Mouse (Mus musculus): Measurements from ENCODE around the gene Sctr.

Gene Sctr

DNA sequence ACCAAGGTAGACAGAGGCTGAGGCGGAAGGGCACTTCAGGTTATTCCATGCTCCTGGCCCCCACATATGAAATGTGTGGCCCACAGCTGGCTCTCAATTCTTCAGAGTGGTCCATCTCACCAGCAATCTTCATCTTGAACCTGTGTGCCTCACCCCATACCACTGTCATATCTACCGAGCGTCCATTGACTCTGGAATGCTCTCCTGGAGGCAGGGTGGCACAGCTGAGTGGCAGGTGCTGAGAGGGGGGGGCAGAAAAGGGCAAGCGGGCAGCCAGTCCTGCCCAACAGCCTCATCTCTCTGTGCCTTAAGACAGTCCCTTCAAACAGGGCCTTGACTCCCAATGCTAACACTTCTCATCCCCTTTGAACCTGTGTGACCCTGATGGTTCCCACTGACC lies 64.4 kb downstream of the Sctr start:
- no peak for DNase-seq

DNA sequence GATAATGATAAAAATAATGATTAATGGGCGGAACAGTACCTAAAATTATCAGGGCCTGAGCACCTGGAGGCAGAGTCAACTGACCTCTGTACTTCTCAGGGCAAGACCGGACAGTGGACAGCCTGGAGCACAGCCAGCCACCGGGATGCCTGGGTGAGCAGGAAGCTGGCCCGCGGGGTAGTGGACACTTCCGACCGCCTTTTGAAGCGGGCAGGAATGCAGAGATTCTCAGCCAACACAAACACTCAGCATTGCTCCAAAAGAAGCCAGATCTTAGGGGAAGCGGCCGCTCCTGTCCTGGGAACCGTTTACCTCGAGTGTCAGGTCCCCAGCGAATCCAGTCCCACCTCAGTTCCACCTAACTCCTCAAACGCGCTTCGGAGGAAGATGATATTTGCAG lies 66.2 kb downstream of the Sctr start:
- peak; percentile 30 for DNase-seq

DNA sequence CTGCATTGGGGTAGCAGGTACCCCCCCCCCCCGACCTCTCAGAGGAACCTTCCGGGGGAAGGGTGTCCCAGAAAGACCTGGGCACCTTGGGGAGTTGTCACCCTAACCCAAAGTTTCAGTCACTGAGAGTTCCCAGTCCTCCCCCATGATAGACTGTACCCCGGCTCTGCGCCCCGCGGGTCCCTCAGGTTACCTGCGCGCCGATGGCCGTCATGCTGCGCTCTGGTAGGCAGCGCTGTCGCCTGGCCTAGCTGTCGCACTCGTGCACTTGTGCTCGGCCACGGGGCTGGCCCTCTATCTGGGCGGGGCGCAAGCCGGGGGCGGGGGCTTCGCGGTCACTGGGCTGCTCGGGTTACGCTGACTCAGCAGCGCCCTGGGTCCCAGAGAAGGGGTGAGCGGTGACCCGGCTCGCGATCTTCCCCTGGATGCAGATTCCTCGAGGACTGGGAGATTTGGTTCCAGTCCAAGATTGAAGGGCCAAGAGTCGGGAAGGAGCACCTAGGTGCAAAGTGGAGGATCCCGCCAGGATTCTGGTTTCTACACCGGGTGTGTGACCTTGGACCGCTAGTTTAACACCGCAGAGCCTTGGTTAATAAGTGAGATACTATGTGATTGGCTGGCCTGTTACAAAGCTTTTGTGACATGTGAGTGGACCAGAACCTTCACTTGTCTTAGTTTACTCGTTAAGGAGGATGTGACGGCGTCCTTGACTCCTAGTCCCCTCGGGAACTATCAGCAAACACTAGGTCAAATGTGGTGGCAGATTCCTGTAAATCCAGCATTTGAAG lies 67.0 kb downstream of the Sctr start, which contains the start of gene Tmem37:
TSS of gene Tmem37 (minus strand) at position 556 of the 788 bp plus-strand sequence.
- peak; percentile 18 for DNase-seq

DNA sequence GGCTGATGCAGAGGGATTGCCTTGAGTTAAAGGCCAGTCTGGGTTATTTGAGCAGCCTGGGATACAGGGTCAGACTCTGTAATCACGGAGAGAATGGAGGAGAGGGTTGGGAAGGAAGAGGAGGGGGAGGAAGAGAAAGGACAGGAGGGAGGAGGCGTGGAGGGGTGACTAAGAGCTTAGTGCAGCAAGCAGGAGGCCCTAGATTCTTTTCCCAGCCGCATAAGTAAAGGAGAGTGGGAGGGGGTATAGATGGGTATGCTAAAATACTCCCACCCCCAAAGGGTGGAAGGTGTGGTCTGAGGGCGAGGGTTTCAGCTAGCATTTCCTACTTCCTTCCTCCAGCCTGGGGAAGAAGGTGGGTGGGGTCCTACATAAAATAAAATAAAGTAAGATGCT lies 67.6 kb downstream of the Sctr start:
- DNase-seq = no peak

DNA sequence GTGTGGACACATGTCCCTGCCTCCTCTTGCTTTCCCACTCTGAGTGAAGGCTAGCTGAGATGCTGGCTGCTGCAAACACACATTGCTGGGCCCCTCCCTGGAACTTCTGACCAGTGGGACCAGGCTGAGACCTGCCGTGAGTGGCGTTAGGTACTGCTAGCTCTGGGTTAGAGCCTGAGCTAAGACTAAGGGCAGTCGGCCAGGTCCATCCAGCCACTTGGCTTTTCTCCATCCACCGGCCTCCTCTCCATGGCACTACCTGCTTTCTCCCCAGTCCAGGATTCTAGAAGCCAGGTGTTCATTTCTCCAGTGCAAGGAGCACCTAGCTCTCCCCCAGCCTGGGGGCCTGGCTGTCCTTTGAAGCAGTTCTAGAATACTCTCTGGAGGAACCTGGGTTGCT lies 68.2 kb downstream of the Sctr start:
- DNase-seq = peak; percentile 39

DNA sequence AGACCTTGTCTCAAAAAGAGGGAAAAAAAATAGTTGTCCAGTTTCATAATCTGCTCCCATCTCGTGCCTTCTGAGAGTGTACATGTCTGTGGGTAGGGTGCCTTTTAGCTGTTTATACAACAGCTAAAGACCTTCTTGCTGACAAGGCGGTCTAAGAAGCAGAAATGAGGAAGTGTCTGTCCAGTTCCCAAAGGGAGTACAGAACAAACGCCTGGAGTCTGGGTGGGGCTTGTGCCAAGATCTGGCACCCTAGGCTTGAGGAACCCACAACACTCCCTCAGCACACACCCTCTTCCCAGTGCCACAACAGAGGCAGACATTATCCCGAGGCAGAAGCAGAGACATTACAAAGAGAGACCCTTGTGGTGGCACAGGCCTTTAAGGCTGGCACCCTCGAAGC lies 68.8 kb downstream of the Sctr start:
- no peak for DNase-seq

DNA sequence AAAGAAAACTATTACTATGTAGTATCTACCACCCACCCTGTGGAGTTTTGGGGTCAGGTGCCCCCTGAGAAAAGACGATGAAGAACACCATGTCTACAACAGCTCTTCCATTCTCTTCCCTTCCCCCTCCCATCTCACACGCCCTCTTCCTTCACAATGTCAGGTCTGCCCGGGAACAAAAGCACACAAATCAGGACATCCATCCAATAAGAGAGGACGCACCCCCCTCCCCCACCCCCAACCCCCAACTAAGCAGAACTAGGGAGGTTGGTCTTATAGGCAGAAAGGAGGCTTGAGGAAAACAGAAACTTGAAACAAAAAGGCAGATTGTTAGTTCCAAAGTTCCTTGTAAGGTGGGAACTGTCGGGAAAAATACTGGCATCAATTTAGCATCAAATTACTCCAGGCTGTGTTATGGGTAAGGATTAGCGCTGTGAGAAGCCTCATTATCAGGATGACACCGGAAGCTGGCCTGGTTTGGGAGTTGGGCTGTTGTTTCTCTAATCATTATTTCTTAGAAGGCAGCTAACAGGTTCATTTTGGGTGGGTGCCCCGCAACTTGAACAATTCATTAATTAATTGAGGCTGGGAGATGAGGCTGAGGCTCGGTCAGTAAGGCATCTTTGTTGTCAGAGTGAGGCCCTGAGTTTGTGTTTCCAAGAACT lies 71.2 kb downstream of the Sctr start:
- no peak for DNase-seq

DNA sequence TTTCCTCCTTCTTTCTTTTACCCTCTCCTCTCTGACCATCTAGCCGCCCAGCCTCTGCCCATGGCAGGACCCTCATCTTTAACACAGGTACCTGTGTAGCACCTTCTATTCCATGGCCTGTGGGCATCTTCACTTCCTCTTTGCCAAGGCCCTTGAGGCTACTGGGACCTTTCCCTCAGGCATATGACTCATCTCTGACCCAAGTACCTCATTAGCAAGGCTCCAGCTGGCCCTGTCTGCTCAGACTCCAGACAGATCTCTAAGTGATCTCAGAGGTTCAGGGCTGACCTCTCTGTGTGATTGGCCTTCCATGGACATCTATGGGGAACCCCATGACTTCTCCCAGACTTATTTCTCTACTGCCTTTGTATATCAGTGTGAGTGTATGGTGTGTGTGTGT lies 73.9 kb downstream of the Sctr start:
- no peak for DNase-seq

DNA sequence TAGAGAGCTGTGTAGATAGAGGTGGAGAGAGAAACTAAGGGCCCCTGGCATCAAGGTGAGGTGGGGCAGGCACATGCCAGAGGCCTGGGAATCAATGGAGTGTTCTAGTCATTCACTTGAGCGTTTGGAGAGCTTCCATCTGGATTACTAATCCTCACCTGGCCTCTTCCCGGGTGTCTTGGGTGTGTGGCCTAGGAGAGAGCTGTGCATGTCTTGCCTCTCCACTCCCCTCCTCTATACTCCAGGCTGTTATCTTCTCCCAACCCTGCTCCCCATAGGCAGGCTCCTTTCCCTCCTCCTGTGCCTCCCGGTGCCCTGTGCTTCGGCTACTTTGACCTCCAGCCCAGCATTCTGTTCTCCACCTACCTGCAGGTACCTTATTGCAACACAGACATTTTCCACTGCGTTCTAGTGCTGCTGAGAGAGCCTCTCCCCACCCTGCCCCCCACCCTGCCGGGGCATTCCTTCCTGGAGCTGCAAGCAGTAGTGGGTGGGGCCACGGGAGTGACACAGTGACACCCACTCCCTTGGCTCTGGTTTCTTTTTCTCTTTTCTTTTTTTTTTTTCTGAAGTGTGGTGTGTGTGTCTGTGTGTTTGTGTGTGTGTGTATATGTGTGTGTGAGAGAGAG lies 76.4 kb downstream of the Sctr start:
- DNase-seq = no peak

DNA sequence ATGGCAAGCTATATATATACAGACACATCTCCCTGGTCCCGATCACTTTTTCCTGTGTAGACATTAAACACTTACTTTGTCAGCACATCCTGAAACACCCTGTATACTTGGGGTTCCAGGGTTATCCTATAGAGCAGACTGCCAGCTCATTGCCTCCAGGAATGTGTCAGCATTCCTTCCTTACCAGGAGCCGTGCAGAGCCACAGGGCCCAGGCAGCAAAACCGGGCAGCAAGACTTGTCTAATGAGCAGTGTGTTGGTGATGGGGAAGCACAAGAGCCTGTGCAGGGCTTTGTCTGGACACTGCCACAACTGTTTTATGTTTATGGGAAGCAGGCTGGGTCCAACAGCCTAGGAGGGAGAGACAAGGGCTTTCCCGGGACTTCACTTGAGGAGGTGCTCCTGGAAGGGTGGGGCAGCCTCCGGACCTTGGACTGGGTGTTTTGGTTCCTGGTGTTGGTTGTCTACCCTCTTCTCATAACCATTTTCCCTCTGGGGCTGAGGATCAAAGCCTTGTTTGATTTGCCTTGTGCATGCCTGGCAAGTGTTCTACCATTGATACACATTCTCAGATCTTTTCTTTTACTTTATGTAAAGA lies 77.3 kb downstream of the Sctr start:
- no peak for DNase-seq

DNA sequence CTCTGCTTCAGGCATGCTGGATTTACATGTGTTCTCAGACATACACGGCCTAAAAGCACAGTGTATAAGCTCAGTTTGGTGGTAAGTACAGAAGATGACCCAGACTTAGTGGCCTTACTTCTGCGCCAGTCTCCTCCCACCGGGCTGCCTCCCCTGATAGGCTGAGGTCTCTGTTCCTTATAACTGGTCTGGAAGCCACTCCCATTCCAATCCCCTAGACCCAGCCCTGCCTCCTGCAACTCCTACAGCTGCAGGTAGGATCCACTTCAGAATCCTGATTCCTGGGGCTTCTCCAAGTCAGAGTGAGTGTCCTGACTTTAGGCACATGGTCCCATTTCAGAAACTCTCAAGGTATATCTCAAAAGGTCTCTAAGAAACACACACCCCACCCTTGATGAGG lies 79.0 kb downstream of the Sctr start:
- DNase-seq = no peak

DNA sequence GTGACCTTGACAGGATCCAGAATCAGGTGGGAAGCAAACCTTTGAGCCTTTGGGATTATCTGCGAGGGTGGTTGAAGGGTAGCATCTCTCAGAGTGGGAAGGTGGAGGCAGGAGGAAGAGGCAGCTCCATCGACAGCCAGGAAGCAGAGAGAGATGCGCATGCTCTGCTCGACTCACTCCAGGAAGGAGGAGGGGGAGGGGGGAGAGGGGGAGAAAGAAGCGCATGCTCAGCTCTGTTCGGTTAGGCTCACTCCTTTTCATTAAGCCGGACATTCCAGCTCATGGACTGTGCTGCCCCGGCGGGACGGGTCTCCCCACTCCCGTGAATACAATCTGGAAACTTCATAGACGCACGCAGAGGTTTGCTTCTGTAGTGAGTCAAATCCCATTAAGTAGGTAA lies 80.0 kb downstream of the Sctr start:
- DNase-seq = no peak

DNA sequence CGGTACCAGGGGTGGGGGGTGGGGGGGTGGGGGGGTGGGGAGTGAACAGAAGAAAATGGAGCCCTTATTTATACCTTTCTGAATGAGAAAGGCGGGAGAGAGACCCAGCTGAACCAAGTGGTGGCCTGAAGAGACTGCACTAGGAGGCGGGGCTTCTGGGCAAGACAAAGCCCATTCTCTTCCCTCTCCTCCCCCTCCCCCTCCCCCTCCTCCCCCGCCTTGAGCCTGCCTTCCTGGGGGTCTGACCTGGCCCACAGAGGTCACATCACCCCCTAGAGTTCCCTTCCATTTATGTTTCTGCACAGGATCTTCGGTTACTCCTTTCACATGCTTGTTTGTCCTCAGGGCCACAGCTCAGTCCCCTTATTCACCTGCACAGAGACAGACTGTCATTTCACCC lies 82.5 kb downstream of the Sctr start:
- DNase-seq = no peak

DNA sequence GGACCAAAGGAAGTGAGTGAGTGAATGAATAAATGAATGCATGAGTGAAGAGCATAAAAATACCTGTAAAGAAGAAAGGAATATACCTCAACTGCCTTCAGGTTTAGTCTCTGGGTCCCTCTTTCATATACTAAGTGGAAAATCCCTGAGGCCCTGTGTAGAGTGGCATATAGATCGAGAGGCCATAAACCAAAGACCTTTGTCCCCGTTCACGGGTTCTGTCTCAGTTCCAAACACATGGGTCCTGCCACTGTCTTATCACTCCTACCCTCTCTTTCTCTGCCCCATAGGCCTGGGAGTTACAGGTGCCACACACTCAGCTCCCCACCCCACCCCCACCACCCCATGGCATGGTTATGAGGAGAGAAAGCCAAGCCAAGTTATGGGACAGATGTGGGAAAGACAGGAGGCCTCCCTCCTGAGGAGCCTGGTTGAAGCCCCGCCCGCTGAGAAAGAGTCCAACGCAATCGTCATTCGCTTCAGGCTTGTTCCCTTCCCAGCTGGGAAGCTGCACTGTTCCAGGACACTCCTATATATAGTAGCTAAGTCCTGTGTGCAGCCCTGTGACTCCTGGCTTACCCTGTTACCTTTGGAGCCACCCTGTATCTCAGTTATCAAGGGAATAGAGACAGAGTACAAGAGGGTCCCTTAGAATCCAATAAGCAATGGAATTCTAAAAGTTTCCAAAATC lies 84.3 kb downstream of the Sctr start:
- no peak for DNase-seq

DNA sequence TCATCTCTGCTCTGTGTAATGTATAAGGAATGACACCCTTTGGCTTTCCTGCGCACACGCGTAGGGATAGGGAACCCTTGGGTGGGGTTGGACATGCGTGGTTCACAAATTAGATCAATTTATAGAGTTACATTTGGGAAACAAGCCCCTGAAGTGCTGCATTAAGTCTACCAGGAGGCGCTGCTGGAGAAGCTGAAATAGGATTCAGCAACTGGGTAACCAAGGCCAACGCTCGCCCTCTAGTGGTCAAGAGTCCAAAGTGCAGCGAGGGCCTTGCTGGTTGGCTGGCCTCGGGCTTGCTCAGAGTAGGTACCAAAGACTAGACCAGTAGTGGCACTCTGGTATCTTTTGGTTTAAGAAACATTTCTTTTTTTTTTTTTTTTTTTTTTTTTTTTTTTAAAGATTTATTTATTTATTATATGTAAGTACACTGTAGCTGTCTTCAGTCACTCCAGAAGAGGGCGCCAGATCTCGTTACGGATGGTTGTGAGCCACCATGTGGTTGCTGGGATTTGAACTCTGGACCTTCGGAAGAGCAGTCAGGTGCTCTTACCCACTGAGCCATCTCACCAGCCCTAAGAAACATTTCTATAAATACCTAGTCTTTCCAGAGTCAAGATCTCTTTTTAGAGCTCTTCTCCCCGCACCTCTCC lies 86.9 kb downstream of the Sctr start:
- DNase-seq = peak; percentile 84

DNA sequence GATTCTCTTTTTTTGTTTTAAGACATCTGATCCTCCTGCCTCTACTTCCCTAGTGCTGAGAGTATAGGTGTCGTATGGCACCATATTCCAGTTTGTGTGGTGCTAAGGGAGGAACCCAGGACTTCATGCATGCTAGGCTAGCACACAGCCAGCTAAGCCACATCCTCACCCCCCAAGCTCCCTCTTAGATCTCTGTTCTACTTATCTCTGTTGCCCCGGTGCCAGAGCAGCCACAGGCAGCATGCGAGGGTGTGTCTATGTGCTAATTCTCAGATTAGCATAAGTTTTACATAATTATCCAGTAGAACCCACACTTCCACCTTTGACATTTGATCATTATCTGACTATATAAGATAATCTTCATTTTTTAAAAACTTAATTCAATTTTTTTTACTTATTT lies 88.2 kb downstream of the Sctr start:
- no peak for DNase-seq

DNA sequence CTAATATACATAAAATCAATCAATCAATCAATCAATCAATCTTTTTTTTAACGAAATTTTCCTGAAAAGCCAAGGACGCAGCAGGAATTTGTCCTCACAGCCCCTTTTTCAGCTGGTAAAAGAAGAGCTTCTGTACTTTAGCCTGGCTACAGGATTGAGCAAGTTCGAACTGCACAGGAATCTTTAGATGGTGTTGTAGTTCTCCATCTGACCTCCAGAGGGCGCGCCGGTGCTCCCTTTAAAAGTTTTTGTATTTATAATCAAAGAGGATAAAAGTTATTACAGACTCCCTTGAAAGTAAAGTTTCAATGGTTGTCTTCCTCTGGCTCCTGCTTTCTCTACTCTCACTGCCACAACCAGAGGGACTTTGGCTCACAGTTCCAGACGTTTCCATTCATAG lies 91.6 kb downstream of the Sctr start:
- DNase-seq = peak; percentile 63

DNA sequence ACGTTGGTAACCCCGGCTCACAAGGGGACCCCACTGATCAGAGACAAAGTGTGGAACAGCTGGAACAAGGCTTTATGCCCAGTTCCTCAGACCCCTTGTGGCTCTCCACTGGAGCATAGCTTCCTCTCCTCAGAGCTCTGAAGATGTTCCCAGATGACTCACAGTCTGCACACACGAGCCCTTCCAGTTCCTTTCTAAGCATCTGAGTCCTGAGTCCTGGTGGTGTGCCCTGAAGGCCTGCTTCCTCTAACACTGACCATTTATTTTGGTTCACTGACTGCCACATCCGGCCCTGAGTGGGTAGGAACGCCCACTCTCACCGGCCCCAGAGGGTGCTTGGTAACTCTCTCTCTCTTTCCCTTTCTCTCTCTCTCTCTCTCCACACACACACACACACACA lies 92.8 kb downstream of the Sctr start:
- no peak for DNase-seq

DNA sequence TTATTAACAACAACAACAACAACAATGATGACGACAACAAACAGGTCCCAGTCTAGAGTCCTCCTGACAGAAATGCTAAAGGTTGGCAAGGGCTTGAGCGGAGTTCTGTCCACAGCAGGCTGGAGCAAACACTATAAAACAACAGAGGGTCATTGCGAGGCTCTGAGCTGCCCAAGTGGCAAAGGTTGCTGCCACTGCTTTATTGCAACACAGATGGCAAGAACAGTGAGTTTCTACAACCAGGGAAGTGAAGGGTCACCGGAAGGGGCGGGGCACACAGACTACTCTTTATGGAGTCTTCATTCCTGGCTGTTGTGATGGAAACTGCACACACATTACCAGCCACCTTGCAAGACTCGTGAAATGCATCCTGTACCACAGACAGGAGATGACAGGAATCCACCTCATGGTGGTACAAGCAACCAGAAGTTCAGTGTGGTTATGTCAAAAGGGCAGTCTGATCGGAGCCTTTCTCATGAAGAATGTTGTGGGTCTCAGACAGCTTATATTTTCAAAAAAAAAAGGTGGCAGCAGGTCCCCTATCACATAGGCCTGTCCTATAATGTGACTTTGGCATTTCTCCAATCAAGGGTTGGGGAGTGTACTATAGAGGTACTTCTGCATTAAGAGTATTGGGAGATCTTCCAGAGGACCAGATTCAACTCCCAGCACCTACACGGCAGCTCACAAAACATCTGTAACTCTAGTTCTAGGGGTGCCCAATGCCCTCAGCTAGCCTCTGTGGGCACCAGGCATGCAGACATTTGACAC lies 93.9 kb downstream of the Sctr start:
- DNase-seq = no peak

DNA sequence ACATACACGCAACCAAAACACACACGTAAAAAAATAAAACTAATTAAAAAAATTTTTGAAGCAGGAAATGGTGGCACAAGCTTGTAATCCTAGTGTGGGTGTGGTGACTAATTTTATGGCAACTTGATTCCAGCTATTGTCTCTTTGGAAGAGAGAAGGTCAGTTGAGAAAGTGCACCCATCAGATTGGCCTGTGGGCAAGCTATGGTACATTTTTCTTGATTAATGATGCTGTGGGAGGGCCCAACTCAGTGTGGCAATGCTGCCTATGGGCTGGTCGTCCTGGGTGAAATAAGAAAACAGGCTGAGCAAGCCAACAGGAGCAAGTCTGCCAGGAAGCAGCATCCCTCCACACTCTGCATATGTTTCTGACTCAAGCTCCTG lies 94.5 kb downstream of the Sctr start:
- no peak for DNase-seq

DNA sequence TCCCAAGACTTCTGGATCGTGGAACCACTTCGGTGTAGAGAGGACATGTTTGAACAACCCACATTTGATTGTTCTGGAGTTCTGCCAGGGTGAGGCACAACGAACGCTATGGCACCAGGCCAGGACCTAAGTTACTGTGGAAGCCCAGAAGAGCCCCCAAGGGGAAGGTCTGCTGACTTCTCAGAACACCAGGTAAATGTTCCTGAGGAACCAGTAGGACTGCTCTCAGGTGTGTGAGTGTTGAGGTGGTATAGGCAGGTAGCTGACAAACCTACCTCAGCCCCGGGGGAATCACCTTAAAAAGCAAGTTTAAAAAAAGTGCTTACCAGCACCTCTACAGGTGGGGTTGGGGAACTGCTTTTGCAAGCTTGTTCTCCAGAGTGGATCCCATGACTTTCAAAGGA lies 98.9 kb downstream of the Sctr start:
- no peak for DNase-seq
